In the genomic region with DNA sequence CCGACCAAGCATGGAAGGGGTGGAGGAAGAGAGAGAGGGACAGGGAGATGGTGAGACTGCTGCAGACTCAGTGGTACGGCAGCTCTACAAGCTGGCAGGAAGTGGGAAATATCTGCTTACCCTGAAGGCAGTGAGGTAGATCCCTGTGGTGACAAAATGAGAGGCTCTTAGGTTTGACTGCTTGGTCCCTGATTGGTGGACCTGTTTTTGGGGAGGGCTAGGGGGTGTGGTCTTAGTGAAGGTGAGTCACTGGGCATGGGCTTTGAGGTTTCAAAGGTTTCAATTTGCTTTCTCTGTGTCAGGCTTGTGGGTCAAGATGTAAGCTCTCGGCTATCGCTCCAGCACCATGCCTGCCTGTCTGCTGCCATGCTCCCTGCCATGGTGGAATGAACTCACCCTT, we compare ENCODE assay signal across 22 mouse cellular contexts. TPM values are rescaled to one million over a fixed set of nuclear protein-coding genes. Genes with fewer than 3 reads are reported as not detected.
"Had no signal": no experiment of that assay in that cellular context is flagged by ENCODE, and none has a peak within 500 bp of the region (broad histone marks: within the 10 kb centered on the region; RNA-seq: fewer than 3 reads in every experiment).

No protein-coding gene starts in this region.

- H3K9me3 ChIP-seq: limb, embryonic 12.5 days; limb, embryonic 15.5 days; midbrain, embryonic 12.5 days; midbrain, embryonic 15.5 days; neural tube, embryonic 13.5 days; stomach, embryonic 15.5 days had no signal

- H3K9ac ChIP-seq: limb, embryonic 12.5 days; limb, embryonic 15.5 days; liver, embryonic 14.5 days; liver, postnatal 0 days; lung, embryonic 14.5 days; midbrain, embryonic 12.5 days; midbrain, embryonic 15.5 days; neural tube, embryonic 13.5 days; stomach, embryonic 15.5 days had no signal

- H3K27ac ChIP-seq: limb, embryonic 12.5 days; limb, embryonic 15.5 days; liver, embryonic 14.5 days; macrophage; midbrain, embryonic 12.5 days; midbrain, embryonic 15.5 days; neural tube, embryonic 13.5 days; stomach, embryonic 15.5 days had no signal

- H3K4me2 ChIP-seq: liver, embryonic 11.5 days had no signal

- ATAC-seq: liver, postnatal 0 days; lung, postnatal 0 days; midbrain, embryonic 15.5 days had no signal

- H3K36me3 ChIP-seq: midbrain, embryonic 12.5 days; stomach, embryonic 15.5 days had no signal

- H3K4me3 ChIP-seq: limb, embryonic 15.5 days; midbrain, embryonic 15.5 days; neural tube, embryonic 13.5 days; stomach, embryonic 15.5 days had no signal

- DNase-seq: kidney, adult 9 months; kidney, postnatal 14 days; kidney, postnatal 4 days; left cerebral cortex, postnatal 4 days; liver, postnatal 0 days; lung, embryonic 14.5 days; retina, postnatal 1 day; right cerebral cortex, postnatal 25 days; spleen, adult 18-20 months; thymus, postnatal 36 days had no signal

- H3K27me3 ChIP-seq: limb, embryonic 15.5 days; midbrain, embryonic 15.5 days; stomach, embryonic 15.5 days had no signal

RNA-seq across cellular contexts. Expression of a gene that starts 1.5 kb away (rescaled TPM):
- total RNA-seq: neutrophil, adult 5-6 weeks had no signal

RNA-seq across cellular contexts. Expression of a gene that starts 21.1 kb away (rescaled TPM):
- total RNA-seq: megakaryocyte, adult 5-6 weeks; neutrophil, adult 5-6 weeks had no signal
- polyA plus RNA-seq: liver, embryonic 14.5 days; liver, postnatal 0 days; lung, embryonic 14.5 days; macrophage had no signal

RNA-seq across cellular contexts. Expression of a gene that starts 51.6 kb away (rescaled TPM):
- total RNA-seq: neutrophil, adult 5-6 weeks had no signal
